Mouse (Mus musculus) embryo, embryonic 11.5 days (tissue): ENCODE measurements around the gene Zbtb20.

Source experiments
- DNase-seq: peaks from one replicate; pipeline ENCODE4 v3.0.0-alpha.2; 2012; ENCODE audit warnings: low read depth, low spot score

Gene Zbtb20

GRCm38 (mm10) chr16:43482738-43483137 lies 607.1 kb downstream of the Zbtb20 start:
- DNase-seq, result no peak

GRCm38 (mm10) chr16:43484400-43484799 lies 608.7 kb downstream of the Zbtb20 start:
- DNase-seq, result no peak

DNA sequence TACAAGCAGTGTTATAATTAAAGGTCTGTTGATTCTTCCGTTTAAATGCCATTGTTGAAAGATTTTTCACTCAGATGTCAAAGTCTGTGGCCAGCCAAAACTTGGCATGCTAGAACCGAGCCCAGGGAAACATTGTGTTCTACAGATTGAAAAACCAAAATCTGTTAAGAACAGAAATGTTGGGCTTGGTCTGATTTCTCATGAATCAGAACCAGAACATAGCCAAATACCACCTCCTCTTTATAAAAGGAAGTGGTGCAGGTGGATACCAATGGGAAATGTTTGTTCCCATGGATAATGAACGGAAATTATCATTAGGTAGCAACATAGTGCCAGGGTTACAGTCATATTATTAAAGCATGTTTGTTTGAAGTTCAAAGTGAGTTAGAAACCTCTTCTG lies 613.7 kb downstream of the Zbtb20 start:
- no peak for DNase-seq

DNA sequence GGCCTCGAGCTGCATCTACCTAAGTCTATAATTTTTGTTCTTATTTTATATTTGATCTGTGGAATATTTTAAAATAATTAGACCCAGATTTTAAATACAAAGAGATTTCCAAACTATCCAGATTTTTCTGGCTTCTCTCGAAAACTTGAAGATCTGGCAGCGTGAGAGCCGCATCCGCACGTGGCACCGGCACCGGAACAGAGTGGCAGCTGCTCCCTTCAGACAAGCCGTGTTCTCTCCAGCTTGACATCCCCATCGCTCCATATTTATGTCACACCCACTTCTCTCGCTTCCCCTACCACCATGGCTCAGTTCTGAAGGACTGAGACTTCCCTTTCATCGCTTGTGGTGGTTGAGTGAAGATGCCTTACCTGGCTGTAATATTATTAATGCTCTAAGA lies 614.3 kb downstream of the Zbtb20 start:
- no peak for DNase-seq

GRCm38 (mm10) chr16:43492863-43493262 lies 617.2 kb downstream of the Zbtb20 start:
- DNase-seq, result no peak

DNA sequence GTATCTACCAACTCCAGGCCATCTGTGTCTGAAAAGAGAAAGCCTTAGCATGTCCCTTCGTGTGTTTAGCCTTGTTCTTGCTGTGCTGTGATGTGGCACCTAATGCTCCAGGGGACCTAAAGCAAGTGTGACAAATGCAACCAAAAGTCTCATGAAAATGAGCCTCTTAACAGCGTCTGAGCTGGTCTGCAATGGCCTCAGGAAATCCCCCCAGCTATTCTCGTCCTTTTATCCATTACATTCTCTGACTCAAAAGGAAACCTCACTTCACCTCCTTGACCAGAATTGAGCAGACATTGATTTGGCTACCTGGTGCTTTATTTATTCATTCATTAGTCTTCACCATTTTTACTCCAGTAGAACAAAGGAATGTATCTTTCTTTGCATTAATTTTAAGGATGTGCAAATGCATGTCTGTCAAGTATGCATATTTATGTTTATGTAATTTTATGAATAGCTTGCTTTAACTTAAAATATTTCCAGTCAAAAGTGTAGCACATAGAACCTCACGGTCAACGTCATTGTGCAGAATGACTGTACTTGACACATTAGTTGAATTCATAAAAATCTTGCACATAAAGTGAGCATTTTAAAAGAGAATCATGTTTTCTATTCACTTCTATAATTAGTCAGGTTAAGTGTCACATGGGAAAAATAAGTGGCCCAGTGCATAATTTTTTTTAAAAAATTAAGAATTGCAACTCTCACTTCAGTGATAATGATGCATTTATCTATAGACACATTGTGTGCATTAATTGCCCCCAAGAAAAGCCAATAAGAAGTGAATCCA lies 618.1 kb downstream of the Zbtb20 start:
- DNase-seq, result no peak

DNA sequence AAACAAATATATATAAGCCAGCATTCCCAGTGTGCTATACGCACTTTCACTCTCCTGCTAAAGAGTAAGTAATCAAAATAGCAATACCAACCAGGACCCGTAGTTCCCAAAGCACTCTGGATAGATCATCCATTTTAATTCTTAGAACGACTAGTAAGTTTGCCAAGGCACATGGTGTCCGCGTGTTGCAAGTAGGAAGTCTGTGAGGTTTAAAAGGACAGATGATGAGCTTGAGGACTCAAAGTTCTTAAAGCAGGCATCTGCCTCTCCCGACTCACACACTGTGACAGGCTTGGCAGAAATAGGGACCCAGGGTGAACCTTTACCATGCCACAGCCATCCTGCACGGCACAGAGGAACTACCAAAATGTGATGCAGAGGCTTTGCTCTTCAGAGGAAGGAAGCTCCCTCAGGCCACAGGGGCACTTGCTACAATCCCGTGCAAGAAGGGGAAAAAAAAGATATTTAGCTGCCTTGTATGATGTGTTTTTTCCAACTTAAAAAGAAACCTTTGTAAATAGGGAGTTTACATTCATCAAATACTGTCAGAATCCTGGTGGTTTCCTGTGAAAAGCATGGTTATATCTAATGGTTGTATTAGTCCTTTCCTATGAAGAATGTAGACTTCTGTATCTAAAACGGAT lies 619.6 kb downstream of the Zbtb20 start:
- no peak for DNase-seq

- DNase-seq, result no peak
These were observed 621.4 kb downstream of the Zbtb20 start for GRCm38 (mm10) chr16:43497093-43497492.

GRCm38 (mm10) chr16:43500132-43500853 lies 624.6 kb downstream of the Zbtb20 start:
- DNase-seq, result no peak

DNA sequence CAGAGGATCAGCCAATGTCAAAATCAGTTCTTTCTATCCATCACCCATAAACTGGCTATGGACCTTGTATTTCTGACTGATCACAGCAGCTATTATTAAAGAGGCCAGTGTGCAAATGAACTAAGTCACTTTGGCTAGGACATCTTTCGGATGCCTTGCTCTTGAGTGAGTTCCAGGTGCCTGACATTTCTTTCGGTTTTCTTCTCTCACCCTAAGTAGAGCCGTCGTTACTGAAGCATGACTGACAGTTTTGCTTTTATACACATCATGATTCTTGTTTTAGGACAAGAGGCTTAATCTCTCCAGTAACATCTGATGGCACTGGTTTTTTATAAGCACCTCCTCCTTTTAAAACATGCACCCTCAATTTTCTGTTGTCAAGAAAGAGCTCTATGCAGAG lies 625.6 kb downstream of the Zbtb20 start:
- DNase-seq, result no peak

DNA sequence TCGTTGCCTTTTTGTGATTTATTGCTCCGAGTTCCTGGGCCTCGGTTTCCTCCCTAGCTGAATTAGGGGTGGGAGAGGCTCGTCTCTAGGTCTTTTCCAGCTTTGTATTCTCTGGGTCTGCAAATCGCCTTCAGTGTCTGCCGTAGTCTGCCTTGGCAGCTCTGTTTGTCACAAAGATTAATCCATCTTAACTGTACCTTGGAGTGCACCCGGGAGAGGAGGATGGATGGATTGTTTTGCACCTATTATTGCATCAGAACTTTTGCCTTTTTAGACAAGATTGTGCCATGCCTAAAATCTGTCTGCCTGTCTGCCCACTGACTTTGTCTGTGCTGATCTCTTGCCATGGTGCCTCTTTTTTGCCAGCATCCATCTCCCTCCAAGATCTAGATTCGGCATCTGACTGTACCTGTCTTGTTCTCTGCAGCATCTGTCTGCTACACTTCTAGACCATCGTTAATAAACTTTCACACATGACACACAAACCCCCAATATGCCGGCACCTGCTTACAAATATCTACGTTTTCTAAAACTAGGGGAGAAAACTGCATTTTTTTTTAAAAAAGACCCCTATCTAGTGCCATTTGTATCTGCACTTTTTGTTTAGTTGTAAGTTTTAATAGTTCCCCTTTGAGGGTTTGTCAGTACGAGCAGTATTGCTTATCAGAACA lies 626.8 kb downstream of the Zbtb20 start:
- DNase-seq, result no peak

- DNase-seq, result peak; percentile 51
These were observed 627.4 kb downstream of the Zbtb20 start for GRCm38 (mm10) chr16:43503010-43503635.

GRCm38 (mm10) chr16:43503636-43504010 lies 627.9 kb downstream of the Zbtb20 start:
- no peak for DNase-seq

GRCm38 (mm10) chr16:43504151-43504550 lies 628.5 kb downstream of the Zbtb20 start:
- peak; percentile 54 for DNase-seq

- DNase-seq, result no peak
These were observed 628.9 kb downstream of the Zbtb20 start for GRCm38 (mm10) chr16:43504556-43504955.

DNA sequence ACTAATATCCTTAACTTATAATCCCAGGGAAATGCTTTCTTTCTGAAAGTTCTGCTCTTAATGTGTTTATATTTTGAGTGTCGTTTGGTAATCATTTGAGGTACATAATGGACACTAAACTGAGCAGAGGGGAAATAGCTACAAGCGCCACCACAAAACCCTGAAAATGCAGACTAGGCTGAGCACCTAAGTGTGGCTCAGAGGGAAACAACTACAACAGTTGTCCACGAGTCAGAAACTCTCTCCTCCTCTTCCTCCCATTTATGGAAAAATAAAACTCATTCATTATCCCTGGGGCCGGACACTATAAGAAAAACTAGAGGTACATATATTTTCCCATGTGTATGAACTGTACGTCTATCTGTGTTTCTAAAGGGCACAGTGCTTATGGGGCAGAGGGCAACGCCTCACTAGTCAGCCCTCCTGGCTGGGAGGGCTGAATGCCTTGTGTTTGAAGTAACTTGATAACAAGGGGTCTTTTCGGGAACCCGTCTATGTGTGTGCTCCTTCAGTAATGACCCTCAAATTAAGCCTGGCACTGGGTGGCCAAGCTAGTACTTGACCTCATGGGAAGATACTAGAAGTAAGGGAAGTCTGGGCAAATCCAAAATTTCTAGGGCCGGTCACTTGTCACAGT lies 629.8 kb downstream of the Zbtb20 start:
- no peak for DNase-seq

DNA sequence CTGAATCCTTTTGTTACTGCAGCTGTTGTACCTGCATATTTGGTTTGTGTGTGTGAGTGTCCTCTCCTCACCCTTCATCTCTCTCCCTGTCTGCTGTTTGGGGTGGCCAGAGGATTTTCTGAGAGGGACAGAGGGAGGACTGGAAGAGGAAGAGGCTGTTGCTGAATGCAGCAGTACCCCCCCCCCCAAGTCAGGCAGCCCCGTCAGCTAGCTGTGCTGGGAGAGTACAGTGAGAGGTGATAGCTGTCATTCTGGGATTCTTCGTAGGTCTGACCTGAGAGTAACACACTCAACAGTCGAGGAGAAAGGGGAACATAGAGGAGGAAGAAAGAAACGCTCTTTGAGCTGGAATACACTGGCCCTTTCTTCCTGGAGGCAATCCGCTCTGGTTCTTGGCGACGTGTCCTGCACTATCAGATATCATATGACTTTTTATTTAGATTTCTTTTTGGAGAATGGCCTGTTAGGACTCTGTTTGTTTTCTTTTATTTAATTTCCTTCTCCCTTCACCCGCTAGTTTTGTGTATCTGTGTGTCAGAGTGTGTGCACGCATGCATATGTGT lies 630.6 kb downstream of the Zbtb20 start:
- no peak for DNase-seq

DNA sequence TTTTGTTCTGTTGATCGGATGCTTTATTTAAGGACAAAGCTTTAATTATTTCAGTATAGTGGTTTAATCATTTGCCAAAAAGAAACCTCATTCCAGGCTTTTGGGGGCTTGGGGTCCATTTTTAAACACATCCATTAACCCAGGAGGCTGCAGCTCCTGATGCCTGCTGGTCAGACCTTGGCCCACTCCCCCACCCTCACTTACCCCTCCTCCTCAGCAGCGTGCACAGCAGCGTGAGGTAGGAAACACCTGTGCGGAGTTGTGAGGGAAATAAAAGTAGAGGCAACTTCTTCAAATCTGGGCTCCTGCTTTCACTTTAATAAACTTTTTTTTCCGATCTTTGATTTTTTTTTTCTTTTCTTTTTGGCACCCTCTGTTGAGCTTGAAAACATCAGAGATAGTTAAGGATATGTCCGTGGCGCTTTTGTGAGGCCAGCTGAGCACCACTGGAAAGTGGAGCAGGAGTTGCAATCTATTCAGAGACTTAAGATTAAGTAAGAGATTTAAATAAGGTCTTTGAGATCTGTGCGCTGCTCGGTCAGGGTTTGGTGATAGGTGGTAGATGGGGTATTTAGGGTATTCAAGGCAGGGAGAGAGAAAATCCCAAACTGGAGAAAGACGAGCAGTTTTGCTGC lies 631.2 kb downstream of the Zbtb20 start:
- DNase-seq, result no peak

- no peak for DNase-seq
These were observed 632.7 kb downstream of the Zbtb20 start for GRCm38 (mm10) chr16:43508166-43508998.
